Mouse (Mus musculus): ENCODE data around the gene Arvcf.

The Arvcf gene

DNA sequence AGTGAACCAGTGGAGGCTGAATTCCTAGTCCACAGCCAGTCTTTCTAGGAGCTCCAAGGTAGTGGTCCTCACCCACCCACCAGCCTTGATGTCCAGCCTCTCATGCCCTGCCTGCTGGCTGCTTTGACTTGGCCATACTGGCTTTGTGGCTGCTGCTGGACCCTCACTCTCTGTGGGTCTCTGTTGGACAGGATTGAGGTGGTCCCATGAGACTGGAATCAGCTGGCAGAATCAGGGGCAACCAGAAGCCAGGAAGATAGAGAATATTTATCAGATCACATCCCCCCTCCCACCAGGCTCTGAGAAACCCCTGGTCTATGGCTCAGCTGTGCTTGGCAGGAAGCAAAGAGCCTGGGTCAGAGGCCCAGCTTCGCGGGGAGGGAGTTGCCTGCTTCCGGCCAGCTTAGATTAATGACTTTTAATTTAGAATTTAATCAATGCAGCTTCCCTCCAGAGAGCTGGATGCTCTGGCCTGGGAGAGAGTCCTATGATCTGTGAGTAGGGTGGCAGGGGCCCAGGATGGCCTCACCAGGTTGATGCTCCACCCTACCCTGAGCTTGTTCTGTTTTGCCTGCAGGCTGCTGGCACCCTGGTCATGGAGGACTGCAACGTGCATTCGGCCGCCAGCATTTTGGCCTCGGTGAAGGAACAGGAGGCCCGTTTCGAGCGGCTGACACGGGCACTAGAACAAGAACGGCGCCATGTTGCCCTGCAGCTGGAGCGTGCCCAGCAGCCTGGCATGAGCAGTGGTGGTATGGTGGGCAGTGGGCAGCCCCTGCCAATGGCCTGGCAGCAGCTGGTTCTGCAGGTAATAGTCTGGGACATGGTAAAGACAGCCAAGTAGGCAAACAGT is 40.8 kb downstream of the Arvcf start:
- DNase-seq = no peak

DNA sequence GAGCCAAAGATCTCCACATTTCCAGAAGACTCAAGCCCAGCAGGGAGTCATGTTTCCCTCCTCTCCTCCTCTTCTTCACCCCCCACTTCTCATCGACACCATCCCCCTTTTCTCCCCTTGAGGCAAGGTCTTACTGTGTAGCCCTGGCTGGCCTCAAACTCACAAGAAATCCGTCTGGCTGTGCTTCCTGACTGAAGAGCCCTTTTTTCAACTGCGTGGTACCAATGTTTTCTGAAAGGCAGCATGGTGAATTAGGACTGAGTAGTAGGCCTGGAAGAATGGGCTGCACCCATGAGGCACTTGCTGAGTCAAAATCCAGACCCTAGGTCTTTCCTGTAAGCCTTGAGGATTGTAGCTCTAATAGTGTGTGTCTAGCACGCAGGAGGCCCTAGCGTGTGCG is 42.4 kb downstream of the Arvcf start:
- DNase-seq = no peak

DNA sequence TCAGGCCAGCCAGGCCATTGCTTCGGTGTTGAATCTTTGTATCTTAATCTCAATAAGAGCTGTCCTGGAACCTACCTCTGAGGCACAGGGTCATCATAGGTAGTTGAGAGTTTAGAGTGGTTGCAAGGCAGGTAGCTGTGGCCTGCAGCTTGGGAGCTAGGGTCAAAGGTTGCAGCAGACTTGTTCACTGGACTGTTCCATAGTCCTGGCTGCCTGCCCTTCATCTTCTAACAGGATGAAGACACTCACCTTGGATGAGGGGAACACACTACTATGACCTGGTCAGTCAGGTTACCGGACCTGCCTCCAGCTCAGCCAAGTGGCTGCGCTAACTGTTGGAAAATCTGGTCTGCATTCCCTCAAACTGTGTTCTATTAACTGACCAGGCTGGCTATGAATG is 43.1 kb downstream of the Arvcf start:
- no peak for DNase-seq

DNA sequence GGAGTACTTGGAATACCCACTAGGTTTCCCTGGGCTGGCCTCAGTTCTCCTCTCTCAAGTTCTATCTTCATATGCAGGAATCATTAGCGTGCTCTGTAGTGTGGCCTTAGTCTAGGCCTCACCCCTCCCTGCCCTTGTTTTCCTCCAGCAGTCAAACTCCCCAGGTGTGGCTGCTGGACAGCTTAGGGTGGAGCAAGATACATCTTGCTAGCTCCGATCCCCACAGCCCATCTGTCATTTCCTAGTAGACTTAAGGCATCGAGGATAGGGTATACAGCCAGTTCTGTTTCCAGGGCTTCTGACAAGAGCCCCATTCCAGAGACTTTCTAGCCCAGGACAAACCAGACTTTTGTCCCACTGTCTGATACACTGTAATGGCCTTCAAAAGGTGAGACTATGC is 43.7 kb downstream of the Arvcf start:
- DNase-seq = no peak

DNA sequence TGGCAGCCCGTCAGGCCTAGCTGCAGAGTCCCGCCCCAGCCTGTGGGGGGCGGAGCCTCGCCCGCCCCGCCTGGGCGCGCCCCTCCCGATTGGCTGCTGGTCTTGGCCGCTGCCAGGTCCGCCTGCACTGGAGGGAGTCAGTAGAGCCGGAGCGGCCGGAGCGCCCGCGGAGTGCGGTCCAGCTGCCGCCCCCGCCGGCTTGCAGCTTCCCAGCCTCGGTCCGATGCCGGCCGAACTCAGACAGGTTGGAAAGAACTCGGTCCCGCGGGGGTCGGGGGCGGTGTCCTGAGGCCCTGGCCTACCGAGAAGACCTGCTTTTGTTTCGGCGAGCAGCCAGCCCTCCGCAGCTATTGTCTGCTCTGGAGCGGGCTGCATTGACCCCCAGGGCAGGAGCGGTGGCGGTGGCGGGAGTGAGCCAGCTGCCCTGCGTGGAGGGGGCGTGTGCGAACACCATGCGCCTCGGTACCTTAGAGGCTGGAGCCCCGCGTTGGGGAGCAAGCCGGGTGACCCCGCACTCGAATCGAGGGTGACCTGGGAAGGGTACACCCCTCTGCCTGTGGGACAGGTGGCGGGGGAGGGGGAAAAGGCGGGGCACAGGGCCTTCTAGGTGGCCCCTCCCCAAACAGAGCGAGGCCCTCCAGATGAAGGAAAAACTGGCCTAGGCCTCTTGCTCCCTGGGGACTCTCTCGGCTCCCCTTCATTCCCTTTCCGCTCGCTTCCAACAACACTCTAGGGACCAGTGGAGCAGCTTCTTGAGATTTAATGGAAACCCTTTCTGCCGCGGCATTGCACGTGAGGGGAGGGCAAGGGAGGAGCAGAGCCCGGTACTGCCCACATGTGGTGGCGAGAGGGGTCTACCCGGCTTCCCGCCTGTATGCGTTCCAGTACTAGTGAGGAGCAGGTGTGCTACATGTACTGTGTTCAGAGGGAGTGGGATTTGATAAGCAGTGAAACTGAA is 44.8 kb downstream of the Arvcf start:
- peak; percentile 78 for DNase-seq

DNA sequence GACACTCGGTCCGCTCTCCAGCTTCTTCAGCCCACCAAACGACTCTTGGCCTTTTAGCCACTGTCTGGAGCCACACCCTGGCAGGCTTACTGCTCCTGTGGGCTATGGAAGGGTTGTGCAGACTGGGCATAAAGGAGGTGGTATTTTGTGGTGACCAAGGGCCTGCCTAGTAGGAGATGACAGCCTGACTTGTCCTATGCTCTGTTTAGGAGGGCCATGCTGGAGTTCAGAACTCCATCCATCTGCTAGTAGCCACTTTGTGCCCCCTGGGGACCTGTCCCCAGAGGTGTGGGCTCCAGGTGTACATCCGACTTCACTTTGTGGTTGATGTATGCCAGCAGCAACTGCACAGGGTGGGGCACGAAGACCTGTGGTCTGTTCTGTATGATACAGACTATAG is 45.6 kb downstream of the Arvcf start:
- DNase-seq = no peak

DNA sequence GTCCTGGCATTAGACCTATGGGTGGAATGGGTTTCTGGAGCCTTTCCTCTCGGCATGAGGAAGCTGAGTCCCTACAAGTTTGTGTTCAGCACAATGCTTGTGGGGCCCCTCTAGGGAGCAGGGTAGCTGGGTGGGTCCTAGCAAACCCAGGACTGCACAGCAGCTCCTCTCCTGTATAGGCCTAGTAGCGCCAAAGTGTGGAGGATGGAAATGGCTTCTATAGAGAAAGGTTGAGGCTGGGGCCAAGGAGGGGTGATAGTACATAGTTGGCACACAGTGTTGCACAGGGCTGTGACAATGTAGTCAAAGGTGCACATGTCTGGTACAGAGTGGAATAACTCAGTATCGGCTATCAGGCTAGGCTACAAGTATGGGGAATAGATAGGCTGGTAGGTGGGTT is 46.1 kb downstream of the Arvcf start:
- no peak for DNase-seq

DNA sequence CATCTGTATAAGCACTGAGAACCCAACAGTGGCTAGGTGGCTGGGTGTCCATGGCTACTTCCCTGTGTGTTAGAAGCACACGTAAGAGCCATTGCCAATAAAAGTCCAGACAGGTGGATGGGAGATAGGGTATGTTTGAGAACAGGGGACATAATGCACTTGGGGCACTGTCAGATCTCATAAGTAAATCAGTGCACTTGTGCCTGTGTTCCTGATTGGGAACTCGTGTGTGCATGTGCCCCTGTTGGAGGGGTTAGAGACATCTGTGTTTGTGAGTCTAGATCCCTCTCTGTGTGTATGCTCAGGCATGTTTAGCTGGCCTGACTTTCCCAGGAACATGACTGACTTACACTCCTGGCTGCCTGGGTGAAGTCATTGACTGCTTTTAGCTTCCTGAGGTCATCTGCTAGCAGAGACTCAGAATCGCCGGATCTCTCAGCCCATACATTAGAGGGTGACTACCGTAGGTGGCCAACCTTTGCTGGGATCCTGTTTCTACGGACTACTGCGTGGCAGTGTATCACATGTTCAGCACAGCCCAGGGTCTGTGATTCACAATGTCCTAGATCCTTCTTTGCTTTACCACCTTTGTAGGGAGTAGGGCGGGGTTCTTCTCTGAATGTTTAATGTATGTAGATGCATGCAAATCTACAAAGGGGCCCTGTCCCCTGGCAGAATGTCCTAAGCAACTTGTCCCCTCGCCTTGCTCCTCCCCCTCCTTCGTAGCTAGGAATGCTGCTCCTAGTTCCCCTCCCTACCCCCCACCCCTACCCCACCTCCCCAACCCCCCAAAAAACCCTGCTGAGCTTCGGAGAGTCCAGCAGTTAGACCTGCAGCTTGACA is 47.0 kb downstream of the Arvcf start:
- no peak for DNase-seq

DNA sequence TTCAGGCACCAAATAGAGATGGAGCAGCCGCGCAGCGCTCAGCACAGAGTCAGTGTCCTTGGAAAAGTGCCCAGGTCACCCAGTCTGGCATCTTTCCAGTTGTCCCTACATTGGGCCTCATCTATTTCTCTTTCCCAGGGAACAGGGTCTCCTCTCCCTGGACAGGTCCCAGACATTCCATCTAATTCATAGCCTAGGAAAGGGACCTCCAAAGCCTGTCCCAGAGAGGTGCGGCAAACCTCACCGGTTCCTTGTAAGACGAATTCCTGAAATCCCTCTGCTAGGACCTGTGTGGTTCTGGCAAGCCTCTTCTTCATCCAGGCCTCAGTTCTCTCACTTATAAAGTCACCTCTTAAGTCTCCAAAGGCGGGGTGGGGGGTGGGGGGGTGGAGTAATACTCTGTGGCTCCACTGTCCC is 47.6 kb downstream of the Arvcf start:
- DNase-seq = peak; percentile 61

DNA sequence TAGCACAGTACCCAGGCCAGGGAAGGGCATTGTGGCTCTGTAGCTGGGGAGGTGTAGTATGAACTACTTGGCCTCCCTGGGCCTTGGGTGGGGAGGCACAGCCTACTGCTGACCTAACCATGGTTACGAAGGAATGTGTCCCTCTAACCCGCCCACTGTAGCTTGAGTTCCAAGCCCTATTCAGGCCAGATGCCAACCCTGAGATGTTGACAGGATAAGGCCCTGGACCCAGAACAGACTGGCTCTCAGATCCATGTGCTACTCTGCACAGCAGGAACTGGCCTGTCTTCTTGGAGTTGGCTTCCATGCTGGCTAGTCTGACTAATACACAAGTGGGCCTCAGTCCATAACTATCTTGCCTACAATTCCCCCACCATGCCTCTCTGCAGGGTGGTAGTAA is 48.2 kb downstream of the Arvcf start:
- peak; percentile 79 for DNase-seq

DNA sequence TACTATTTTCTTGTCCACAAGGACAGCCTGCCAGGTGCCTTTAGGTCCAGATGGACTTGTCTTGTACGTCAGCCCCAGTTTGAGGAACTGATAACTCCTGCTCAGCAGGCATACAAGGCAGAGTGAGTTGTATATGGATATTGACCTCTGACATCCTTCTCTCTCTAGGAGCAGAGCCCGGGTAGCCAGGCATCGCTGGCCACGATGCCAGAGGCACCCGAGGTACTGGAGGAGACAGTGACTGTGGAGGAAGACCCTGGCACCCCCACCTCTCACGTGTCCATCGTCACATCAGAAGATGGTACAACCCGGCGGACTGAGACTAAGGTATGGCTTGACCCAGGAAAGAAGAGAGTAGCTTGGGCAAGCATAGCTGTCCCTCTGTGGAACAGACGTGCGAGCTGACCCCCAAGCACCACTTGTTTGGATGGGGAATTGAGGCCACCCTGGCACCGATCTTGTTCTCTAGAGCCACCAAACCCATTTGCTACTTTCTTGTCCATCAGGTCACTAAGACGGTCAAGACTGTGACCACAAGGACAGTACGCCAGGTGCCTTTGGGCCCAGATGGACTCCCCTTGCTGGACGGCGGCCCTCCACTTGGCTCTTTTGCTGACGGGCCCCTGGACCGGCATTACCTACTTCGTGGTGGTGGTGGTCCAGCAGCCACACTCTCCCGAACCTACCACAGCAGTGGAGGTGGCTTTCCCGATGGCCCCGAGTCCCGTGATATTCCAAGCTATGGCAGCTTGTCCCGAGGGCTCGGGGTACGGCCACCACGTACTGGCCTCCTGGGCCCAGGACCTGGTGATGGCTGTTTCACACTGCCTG is 49.0 kb downstream of the Arvcf start:
- no peak for DNase-seq

DNA sequence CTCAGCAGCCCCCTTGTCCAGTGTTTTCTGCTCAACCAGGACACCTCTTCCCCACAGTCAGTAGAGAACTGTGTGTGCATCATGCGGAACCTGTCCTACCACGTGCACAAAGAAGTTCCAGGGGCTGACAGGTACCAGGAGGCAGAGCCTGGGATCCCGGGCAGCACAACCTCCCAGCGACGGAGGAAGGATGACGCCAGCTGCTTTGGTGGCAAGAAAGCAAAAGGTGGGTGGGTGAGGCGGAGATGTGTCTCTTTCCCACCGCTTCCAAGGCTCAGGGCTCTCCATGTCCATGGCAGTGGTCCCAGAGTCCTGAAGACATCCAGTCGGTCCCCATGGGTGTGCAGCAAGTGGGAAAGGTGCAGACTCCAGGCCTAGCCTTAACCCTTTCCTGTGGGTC is 52.0 kb downstream of the Arvcf start:
- no peak for DNase-seq

DNA sequence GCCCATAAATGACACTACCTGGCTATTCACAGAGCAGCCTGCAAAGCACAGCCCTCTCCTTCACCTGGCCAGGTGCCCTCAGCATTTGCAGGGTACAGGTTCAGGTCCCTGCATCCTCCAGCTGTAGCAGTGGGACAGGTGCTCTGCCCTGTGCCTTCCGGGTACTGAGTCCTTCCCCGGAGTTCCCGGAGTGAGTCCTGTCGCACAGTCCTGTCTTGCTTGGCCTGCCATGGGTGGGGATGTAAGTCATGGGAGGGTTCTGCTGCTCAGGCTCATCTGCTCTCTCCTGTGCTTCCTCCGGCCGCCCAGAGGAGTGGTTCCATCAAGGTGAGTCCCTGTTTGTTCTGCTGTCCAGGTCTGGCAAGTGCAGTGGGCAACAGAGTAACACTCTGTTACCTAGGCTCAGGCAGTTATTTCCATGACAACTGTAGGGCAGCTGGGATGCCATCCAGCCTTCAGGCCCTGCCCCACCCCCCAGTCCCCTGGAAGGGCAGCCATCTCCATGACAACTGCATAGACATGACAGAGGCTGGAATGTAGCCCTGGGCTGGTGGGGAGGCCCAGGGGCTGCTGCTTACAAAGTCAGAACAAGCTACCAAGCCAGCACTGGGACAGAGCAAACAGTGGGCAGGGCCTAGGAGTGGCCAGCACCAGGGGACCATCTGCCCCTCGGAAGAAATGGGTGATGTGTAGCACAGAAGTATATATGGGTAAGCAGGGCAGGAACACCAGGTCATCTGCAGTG is 52.7 kb downstream of the Arvcf start:
- DNase-seq = no peak

DNA sequence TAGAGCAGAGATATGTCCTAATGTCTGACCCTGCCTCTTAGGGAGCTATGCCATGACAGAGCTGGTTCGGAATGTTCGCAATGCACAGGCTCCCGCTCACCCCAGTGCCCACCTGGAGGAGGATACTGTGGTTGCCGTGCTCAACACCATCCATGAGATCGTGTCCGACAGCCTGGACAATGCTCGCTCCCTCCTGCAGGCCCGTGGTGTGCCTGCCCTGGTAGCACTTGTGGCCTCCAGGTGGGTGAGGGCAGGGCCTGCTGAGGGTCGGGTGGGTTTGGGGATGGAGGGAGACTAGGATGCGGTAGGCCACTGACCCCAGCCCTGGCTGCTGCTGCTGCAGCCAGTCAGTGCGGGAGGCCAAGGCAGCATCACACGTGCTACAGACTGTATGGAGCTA is 55.3 kb downstream of the Arvcf start:
- no peak for DNase-seq

DNA sequence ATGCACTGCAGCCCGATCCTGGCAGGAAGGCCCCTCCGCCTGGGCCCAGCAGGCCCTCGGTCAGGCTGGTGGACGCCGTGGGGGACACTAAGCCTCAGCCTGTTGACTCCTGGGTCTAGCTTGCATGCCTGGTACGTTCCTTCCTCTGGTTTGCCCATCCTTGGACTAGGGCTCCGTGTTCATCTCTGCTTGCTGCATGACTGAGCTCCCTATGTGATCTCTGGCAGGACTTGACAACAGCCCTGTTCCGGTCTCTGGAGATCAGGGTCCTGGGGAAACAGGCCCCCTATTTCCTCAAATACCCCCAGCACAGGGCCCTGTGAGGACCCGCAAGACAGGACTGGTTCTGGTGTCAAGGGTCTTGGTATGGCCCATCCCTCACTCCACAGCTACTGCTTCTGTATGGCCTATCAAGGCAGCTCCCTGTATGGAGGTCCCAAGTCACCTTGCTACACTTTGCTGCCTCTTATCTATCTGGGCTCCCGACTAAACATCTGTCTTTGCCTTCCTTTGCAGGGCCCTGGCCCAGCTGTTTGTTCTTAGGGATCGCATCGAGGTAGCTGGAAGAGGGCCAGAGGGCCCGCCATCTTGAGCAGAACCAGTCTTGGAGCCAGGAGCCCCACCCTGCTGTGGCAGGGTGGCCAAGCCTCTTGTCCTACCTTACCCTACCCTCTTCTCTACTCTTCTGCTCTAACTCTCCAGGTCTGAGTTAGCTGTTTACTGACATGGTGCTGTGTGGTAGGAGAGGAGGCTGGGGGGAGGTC is 57.3 kb downstream of the Arvcf start:
- DNase-seq = no peak

DNA sequence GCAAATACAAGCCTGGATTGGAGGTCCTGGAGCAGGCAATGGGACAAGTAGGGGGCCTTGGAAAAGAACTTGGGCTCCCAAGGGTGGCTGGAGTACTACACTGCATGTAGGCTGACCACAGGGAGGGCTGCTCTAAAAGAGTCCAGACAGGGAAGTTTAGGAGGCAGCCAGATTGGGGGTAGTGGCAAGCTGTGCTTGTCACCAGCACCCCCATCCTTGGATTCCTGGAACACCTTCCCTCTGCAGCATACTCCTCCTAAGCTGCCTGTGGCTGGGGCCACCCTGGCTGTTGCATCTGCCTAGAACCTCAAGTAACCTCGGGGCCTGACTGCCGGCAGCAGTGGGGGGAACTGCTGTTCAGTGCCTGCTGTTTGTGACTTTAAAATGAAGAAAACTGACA is 57.9 kb downstream of the Arvcf start:
- no peak for DNase-seq

DNA sequence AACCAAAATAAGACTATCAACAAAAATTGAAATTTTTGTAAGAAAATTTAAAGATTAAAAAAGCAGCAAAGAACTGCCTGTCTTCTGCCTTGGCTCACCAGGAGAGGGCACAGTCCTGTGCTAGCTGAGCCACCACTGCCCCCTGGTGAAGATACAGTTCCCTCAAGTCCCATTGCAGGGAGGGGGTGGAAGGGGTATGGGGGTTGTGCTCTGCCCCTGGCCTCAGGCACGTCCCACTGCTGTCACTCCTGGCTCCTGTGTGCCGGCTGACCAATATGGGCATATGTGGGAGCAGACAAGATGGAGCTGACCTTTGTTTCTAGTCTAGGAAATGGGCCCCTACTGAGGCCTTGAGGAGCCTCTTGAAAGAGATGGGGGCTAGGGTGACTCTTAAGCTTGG is 58.3 kb downstream of the Arvcf start:
- no peak for DNase-seq

DNA sequence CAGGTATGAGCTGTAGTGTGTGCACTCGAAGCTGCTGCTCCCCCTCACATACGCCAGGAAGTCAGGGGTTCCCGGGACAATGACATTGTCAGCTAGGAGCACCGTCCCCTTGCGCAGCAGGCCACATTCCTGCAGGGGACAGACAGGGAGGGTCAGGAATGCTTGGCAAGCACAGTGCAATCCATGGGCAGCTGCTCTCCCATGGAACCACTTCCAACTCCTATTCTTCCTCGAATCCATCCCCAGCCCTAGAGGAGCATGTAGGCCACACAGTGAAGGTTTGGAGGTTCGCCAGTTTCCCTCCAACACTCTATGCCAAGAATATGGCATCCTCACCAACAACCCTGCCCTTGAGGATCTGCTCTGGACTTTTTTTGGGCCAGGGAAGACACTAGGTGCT is 59.9 kb downstream of the Arvcf start:
- DNase-seq = no peak

DNA sequence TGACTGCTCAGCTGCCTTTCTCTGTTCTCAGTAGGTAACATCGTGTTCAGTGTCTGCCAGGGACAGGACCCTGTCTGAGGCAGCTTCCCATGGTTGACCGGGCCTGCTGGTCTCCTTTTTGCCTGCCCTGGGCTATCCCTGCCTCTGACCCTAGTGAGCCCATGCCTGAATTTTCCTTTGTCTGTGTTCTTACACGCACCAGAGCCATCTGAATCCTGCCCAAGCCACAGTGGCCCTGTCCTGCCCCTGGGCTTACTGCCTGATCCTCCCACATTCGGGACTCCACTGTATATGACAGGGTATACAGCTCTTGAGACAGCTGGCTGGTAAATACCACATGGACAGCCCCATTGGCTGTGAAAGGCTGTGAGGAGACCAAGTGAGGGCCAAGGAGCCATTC is 61.8 kb downstream of the Arvcf start:
- DNase-seq = no peak

DNA sequence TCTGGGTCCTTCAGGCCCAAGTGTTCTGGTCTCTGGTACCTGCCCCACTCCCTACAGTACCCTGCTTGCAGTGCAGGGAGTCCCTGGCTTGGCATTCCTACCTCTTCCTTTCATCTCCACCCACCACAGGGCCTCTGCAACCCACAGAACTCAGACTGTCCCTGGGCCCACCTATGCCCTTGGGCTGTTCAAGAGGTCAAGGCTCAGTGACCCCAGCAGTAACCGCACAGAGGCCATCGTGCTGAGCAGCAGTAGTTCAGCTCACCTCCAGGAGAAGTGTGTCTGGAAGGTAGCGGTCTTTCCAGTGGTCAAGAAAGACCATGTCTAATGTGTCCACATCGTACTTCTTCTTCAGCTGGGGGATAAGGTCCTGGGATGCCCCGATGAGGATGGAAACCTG is 62.4 kb downstream of the Arvcf start:
- no peak for DNase-seq
